Mouse (Mus musculus): Measurements from ENCODE around the gene Kmt5b.

- TF ChIP-seq POLR2A (IDR thresholded peaks at IDR 0.05; ENCODE audit: control insufficient read depth, extremely low read depth, insufficient read depth, low read length, poor library complexity) (no peak), CTCF (IDR thresholded peaks at IDR 0.05; ENCODE audit: borderline replicate concordance, control insufficient read depth, extremely low read depth, insufficient read depth, low read length, poor library complexity) (no peak)
These were observed 76.4 kb downstream of the Kmt5b start for GRCm38 (mm10) chr19:3843629-3844028.
